Mouse (Mus musculus): ENCODE measurements around the gene Arhgap23.

Gene Arhgap23

DNA sequence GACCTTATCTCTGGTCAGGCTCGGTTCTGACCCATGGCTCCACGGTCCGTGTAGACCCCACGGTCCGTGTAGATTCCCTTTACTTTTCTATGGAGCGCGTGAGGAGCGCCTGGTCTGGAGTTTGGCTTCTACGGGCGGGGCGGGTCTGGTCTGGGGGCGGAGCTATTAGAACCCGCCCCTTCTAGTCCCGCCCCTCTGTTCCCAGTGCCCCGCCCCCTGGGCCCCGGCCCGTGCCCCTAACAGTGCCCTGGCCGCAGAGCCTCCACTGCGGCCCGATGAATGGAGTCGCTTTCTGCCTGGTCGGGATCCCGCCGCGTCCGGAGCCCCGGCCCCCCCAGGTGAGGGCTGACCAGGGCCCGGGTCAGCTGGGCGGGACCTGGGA, at the start of gene Arhgap23:
Arhgap23 (plus strand) TSS at position 204 of the 382 bp plus-strand sequence.
- DNase-seq (ENCODE audit: low spot score in 2 of 2), result no peak

DNA sequence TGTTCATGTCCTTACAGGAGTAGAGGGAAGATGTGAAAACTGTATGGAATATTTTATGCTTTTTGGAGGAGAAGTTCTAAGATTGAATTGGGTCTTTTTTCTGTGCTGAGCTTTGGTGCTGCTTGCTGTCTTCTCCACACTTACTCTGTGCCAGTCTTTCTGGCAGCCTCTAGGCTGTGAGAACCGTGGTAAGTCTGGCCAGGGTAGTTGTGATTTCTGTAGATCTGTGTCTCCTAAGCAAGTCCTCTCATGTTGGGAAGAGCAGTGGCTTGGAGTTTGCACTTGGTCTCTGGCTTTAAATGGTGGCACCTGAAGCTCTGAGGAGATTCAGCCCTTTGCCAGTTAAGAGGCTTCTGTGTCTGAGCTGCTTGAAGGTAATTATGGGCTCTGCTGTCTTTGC, 49.8 kb upstream of the Arhgap23 start:
- no peak for DNase-seq (ENCODE audit: low spot score in 2 of 2)

DNA sequence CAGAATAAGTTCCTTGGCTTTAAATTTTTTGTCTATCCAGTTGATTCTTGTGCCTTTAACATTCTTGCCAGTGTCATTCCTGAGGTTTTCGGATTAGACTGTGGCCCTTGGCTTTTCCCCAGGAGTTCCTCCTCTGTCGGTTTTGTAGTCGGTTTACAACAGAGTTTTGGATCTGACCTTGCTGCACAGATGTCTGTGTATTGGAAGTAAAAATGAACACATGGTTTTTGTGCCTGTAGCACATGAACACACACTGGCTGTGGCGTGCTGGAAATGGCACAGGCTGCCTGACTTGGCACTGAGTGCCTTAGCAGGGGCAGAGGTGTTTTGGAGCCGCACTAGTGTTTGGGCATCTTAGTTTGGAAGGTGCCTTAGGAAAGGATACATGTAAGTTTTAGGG, 46.8 kb upstream of the Arhgap23 start:
- no peak for DNase-seq (ENCODE audit: low spot score in 2 of 2)

DNA sequence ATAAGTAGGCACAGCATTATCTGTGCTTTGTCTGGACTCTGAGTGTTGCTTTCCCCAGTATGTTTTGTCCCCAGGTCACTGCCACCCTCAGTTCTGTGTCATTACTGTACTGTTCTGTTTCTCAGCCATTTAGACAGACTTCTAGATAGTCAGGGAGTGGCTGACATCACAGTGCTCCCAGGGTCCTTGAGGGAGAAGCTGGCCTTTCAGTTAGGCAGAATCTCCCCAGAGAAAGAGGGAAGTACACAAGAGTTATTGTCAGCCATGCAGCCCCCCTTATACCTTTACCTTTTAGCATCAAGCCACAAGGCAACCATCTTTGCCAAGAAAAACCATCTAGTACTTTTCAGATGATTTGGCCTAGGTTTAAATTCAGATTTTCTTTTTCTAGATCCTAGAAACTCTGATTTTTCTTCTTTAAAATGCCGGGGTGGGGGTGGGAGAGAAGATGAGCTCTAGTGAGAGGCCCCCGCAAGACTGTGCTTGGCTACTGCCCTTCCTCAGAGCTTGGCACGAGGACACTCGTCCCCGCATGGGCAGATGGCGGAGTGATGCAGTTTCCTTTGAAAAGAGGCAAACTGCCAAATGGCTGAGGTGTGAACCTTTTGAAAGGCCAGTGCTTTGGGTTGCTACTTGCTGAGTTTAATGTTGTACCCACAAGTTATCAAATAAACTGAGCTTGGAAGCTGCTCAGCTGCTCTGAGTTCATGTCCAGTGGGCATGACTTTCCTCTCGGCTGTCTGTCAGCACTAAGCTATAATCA, 44.8 kb upstream of the Arhgap23 start:
- DNase-seq (ENCODE audit: low spot score in 2 of 2), result peak; percentile 70 to 76

DNA sequence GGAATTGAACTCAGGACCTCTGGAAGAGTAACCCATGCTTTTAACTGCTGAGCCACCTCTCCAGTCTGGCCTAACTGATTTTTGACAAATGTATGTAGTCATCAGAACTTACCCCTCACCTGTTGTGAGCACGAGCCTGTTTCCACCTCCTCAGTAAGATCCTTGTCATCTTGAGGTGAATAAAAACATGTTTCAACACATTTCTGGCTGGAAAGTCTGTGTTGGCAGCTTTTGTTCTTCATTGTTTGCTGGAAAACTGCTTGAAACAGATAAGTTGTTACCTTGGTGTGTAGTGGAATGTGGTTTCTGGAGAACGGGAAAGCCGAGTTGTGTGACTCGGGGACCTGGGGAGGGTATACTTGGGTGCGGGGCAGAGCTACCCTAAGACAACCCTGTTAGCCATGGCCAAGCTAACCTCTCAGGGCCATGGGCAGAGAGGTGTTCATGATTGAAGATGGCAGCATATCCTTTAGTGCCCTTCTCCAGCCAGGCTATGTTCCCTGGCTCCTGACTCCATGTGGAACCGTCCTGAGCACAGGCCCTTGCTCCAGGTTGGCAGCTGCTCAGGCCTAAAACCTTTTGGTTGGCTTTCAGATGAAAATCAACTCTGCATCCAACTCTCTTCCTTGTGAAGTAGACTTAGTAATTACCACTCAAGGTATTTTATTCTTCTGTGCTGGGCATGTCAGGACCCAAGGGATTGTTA, 43.0 kb upstream of the Arhgap23 start:
- DNase-seq (ENCODE audit: low spot score in 2 of 2), result no peak

DNA sequence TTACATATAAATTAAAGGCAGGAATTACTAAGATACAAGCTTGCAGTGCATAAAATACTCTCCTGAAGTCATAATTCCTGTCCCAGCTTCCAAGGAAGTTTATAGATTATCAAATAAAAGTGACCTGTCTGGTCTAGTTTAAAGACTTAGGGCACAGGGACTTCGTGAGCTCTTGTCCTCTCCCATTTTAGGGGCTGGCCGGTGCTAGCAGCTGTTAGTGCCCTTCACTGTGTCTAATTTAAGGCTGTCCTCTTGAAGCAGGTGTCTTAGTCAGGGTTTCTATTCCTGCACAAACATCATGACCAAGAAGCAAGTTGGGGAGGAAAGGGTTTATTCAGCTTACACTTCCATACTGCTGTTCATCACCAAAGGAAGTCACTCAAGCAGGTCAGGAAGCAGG, 41.9 kb upstream of the Arhgap23 start:
- no peak for DNase-seq (ENCODE audit: low spot score in 2 of 2)

DNA sequence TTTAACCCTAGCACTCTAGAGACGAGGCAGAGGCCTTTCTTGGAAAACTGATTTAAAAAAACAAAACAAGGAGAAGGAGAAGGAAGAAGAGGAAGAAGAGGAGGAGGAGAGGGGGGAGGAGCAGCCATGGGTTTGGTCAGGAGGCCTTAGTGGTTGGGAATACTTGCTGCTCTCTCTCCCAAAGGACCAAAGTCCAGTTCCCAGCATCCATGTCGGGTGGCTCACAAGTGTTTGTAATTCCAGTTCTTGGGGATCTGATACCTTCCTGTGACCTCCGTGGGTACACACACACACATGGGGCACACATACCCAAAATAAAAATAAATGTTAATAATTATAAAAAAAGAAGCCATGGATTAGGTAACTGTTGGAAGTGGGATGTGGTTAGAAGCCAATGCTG, 35.3 kb upstream of the Arhgap23 start:
- DNase-seq (ENCODE audit: low spot score in 2 of 2), result no peak

DNA sequence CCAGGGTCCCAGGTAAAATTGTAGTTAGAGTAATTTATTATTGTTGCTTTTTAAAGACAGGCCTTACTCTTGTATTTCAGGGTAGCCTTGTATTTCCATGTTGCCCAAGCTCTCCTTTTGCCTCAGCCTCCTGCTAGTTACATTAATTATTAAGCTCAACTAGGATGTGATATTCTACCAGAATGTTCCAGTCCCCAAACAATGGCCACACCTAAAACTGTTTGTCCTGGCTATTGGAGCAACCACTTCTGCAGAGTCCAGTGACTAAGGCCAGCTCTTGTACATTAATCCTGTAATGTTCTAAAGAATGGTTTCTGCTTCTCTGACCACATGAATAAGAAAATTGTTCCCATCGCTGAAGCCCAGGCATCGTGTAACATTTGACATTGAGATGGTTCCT, 32.3 kb upstream of the Arhgap23 start:
- DNase-seq (ENCODE audit: low spot score in 2 of 2), result no peak

DNA sequence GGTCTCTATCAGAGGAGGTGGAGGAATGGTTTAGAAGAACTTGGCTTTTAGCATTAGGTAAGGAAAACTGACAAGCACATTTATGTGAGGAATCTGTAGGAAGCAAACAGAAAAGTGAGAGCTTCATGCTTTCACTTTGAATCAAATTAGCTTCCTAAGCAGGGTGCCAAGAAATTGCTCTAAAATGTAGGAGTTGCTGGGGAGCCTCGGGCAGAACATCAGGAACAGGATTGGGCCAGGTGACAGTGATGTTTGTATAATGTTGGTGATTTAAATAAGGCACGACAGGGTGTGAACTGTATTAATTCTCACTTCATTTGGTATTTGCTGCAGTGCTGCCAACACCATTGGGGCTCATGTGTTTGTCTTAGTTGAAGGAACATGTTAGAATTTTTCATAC, 31.6 kb upstream of the Arhgap23 start:
- no peak for DNase-seq (ENCODE audit: low spot score in 2 of 2)

DNA sequence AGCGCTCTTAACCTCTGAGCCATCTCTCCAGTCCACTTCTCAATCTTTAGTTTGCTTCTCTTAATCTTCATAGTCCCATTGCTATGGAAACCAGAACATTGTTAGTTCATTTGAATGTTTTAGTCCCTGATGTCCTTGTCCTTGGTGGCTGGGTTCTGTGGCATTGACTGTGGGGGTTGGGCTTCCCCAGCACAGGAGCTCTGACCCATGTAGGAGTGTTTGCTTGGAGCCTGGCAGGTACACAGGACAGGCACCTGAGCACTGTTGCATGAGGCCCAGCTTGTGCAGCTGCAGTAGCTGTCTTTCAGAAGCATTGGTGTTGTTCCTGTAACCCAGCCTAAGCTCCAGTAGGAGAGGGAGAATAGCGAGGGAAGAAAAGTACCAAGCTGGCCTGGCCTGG, 27.5 kb upstream of the Arhgap23 start:
- no peak for DNase-seq (ENCODE audit: low spot score in 2 of 2)

DNA sequence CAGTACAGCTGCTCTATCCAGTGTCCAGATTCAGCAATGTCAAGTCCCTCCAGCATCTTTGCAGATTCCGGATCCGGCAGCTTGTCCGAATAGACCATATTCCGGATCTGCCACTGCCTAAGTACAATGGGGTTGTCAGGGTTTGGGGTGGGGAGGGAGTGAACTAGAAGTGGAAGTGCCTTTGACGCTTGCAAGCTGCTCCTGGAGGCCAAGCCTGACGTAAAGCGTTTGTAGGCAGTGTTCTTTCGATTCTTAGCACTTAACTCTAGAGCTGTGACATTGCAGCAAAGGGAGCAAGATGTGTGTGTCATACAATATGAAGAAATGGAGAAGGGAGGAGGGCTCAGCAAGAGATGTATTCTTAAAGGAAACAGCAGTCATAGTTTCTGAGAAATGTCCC, 26.2 kb upstream of the Arhgap23 start:
- no peak for DNase-seq (ENCODE audit: low spot score in 2 of 2)

DNA sequence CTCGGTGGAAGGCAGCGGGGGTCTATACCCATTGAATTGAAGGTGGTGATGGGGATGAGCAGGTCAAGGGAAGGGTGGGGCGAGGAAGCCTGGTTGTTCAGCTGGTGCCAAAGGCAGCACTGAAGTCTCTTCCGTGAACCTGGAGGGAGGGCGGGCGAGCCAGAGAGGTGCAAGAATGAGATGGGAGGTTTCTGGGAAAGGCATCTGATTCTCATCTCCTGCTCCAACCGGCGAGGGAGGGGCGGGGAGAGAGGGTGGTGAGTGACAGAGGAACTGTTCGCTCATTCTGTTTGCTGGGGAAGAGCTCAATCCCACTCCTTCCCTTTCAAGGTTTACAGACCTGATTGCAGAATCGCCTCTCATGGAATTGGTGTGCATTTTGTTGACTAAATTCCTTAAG, 21.7 kb upstream of the Arhgap23 start:
- peak in 1 of 2 experiments; percentile 69 for DNase-seq (ENCODE audit: low spot score in 2 of 2)

DNA sequence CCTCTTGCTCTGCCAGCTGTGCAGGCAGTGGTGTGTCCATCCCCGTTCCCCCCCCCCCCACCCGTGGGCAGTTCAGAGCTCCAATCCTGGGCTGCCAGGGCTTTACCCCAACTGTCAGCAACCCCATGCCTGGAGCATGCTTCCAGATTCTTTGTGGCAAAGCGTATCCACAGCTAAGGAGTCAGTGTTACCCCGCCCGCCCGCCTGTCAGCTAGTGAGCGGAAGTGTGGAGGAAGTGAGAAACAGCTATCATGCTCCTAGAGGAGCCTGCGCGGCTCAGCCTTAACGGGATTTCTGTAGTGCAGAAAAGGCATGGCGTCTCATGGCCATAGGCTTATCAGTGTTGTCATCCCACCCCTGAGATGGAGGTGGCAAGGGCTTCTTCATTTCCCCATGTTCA, 21.2 kb upstream of the Arhgap23 start:
- DNase-seq (ENCODE audit: low spot score in 2 of 2), result peak; percentile 78 to 85

DNA sequence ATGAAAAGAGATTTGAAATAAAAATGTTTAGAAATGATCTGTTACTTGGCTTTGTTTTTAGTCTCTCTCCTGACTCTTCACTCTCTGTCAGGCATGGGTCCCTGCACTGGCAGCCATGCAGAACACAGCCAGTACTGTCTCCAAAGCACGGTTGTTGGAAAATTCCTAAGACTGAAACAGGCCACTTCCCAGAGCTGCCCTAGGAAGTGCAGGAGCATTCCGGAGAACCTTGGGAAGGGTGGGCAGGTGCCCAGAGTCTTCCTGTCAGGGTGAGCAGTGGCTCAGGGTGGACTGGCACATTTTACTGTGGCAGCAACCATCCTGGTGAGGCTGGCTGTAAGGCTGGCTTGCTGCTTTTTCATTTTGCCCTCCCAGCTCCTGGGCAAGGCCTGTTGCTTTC, 16.8 kb upstream of the Arhgap23 start:
- DNase-seq (ENCODE audit: low spot score in 2 of 2), result no peak

DNA sequence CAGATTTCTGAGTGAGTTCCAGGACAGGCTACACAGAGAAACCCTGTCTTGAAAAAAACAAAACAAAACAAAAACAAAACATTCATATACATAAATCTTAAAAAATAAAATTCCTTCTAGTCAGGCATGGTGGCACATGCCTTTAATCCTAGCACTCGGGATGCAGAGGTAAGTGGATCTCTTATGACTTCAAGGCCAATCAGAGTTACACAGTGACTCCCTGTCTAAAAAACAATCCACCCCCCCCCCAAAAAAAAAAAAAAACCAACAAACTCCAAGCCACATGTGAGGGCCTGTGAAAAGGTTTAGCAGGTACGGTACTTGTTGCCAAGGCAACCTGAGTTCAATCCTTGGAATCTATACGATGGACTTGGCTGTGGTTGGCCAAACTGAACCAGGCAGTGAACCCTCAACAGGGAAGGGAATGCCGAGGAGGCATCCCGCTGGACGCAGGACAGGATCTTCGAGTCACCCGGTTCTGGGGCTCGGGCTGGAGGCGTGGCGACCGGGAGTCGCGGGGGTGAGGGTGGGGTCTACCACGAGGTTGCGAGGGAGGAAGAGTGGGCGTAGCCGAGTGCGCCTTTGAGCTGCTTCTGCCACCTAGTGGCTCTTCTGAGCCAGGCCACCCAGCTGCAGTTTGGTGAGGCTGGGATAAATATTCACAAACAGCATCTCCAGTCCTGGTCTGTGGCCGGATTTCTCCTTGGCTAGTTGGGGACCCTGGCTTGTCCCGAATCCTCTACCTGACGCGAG, 15.2 kb upstream of the Arhgap23 start:
- DNase-seq (ENCODE audit: low spot score in 2 of 2), result peak; percentile 79 to 86

DNA sequence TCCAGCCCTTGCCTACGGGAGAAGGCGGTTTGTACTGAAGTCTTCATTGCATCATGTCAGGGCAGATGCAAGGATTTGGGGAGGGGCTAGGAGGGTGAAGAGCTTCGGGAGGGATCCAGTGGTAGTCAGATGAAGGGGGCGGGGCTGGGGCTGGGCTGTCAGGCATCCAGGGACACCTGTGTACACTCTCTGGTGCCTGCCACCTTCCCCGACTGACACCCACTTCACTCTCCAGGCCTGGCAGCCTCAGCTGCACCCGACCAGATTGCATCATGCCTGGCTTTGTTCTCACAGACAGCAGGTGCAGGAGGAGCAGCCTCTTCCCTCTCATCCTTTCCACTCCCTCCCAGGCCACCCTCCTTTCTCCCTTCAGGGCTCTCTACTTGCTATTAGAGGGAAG, 14.3 kb upstream of the Arhgap23 start:
- DNase-seq (ENCODE audit: low spot score in 2 of 2), result peak; percentile 66 to 80

DNA sequence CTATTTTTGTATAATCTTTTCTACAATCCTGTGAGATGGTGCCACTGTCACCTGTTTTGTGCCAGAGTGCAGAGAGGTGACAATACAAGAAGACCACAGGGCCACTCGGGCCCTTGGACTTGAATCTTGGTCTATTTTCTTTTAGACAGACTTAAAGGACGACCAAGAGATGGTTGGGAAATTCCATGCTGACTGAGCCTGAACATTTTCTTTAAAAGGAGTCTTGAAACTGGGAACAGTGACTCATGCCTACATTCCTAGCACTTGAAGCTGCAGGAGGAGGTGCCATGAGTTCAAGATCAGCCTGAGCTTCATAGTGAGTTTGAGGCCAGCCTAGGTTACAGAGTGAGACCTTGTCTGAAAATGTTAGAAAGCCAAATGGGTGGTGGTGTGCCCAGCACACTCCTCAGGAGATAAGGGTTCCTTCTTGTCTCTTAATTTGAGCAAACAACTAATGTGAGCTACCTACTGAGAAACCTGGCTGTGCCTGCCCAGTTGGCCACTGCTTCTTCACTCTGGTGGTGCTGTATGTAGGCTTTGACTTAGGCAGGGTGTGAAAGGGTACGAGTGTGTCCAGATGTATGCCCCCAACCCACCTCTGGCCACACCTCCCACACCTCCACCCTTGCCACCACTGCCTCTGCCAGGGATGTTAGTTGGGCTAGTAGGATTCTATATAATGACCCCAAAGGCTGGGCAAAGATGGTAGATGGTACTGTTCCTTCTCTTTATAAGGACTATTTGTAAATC, 13.5 kb upstream of the Arhgap23 start:
- no peak for DNase-seq (ENCODE audit: low spot score in 2 of 2)

DNA sequence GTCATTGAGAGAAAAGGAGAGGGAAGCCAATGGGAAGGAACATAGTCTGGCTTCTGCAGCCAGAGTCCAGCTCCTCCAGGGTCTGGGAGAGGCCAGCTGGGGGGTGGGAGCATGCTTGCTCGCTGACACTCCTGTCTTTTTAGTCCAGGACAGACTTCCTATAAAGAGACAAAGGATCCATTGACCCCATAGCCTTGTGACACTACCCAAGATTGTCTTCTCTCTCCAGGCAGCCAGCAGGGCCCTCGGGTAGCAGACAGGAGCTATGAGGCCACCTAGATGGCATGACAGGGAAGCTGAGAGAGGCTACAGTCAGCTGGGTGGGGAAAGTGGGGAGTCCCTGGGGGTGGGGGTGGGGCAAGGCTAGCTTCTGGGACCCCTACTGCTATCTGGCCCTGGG, 12.6 kb upstream of the Arhgap23 start:
- no peak for DNase-seq (ENCODE audit: low spot score in 2 of 2)

DNA sequence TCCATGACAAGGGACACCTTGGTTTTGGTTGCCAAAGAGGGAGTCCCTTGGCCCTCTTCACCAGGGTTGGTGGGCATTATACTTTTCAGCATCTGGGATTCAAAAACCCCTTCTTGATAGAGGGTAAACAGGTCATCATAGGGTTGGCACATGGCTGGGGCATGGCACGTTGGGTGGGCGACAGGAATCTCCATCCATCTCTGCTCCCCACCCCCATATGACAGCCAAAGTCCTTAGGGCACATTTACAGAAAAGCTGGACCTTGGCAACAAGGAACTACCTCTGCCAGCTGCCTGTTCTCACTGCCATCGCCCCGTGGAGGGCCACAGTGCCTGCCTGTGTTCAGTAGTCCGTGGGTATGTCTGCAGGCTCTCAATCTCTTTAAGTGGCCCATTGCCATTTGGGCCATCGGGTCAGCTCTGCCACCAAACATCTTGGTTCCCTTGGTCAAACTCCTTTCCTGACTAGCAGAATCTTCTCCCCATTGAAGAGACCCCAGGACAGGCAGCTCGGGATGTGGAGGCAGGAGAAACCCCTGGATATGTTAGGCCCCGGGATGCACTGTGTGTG, 11.6 kb upstream of the Arhgap23 start:
- DNase-seq (ENCODE audit: low spot score in 2 of 2), result no peak

DNA sequence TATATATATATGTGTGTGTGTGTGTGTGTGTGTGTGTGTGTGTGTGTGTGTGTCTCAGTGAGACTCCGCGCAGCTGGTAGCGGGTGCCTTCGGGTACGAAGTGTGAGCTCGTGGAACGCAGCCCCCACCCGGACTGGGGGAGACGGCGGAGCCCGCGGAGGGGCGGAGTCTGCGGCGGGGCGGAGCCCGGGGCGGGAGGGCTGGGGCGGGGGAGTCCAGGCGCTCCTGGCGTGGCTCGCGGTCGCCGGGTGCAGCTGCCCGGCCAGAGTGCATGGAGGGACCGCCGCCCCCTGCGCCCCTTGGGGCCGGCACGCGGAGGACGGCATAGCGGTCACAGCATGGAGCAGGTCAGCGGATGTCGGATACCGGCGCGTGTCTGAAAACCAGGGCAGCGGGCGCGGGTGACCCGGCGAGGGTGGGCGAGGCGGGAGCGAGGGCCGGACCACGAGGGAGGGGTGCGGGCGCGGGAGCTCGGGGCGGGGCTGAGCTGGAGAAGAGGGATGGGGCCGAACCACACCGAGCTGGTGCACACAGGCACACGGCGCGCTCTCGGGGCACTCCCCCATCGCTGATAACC, 11.1 kb upstream of the Arhgap23 start:
- peak; percentile 39 to 47 for DNase-seq (ENCODE audit: low spot score in 2 of 2)

DNA sequence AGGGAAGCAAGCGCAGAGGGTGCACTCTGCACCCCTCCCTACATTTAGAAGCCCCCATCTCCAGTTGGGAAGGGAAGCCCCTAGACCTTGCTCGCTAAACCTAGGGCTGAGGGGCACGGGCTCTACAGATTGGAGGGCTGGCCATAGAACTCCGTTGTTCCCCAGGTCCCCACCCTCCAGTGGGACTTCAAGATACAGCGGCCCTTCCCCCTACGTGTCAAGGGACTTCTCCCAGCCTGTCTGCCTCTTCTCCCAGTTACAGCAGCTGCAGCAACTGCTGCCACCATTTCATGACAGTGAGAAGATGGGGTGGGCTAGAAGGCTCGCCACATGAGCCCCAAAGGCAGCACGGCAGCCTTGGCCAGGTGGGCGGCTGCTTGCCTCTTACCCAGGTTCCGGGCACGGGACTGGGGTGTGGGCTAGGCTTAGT, 10.6 kb upstream of the Arhgap23 start:
- DNase-seq (ENCODE audit: low spot score in 2 of 2), result peak in 1 of 2 experiments; percentile 32
